Mouse (Mus musculus) lung, embryonic 14.5 days (tissue): ENCODE measurements around the gene Zfp280c. TPM values are rescaled to one million over a fixed set of nuclear protein-coding genes. Genes with fewer than 3 reads are reported as not detected.

Experiments
- ATAC-seq: fragments of 200-750 bp; cut with Nextera tagmentation; 2 replicates; pipeline ENCODE4 v1.8.0; 2017; ENCODE audit warnings: mild to moderate bottlenecking, moderate TSS enrichment, moderate library complexity; ENCODE audit not compliant: insufficient read depth
- DNase-seq: peaks from one replicate; pipeline ENCODE4 v3.0.0-alpha.2; 2015
- H3K27ac ChIP-seq: fragments of 300-500 bp; sonication (generic); 2 replicates; pipeline ENCODE4 v1.5.1; 2014; ENCODE audit warnings: low read depth, mild to moderate bottlenecking, moderate library complexity
- H3K27me3 ChIP-seq: fragments of 300-500 bp; sonication (generic); 2 replicates; pipeline ENCODE4 v1.6.1; 2014; ENCODE audit warnings: low read length, control low read depth; ENCODE audit not compliant: insufficient read depth
- H3K36me3 ChIP-seq: fragments of 300-500 bp; sonication (generic); 2 replicates; pipeline ENCODE4 v1.6.1; 2014; ENCODE audit warnings: control low read depth; ENCODE audit not compliant: insufficient read depth
- H3K4me1 ChIP-seq: fragments of 300-500 bp; sonication (generic); 2 replicates; pipeline ENCODE4 v1.6.1; 2014; ENCODE audit warnings: antibody characterized with exemption, control low read depth; ENCODE audit not compliant: insufficient read depth
- H3K4me2 ChIP-seq: fragments of 300-500 bp; sonication (generic); 2 replicates; pipeline ENCODE4 v1.6.1; 2014; ENCODE audit warnings: mild to moderate bottlenecking
- H3K4me3 ChIP-seq: fragments of 300-500 bp; sonication (generic); 2 replicates; pipeline ENCODE4 v1.5.1; 2014; ENCODE audit warnings: low read depth, low read length
- H3K9ac ChIP-seq: fragments of 300-500 bp; sonication (generic); 2 replicates; pipeline ENCODE4 v1.6.1; 2014
- H3K9me3 ChIP-seq: fragments of 300-500 bp; sonication (generic); 2 replicates; pipeline ENCODE4 v1.6.1; 2016; ENCODE audit warnings: low read depth, low read length, control low read depth
- CTCF ChIP-seq: IDR thresholded peaks from 2 replicates; pipeline ENCODE4 v1.5.1; 2016; ENCODE audit warnings: antibody characterized with exemption, low read depth
- WGBS: fragments of 180-500 bp; shearing (Covaris S2); extraction: QIAGEN DNeasy Blood & Tissue Kit; methylation state at CpG from one replicate; pipeline ENCODE4 v1.1.7; 2014; 5-methylcytosine and 5-hydroxymethylcytosine counted together
- microRNA-seq: library from miRNA; unstranded; fragments of <30 nt; microRNA quantifications from one replicate; pipeline ENCODE4, GENCODE M21; 2016; ENCODE audit warnings: borderline number of aligned reads
- polyA plus RNA-seq: library from polyadenylated mRNA; unstranded; fragments of >200 nt; fragmentation: Nextera tagmentation; extraction: Ambion mirVana; gene quantifications from 2 replicates; pipeline ENCODE4 v1.2.1, GENCODE M21; 2014

Zfp280c gene
- polyA plus RNA-seq, 1 experiment from 2014 or later = 16.4 TPM

DNA sequence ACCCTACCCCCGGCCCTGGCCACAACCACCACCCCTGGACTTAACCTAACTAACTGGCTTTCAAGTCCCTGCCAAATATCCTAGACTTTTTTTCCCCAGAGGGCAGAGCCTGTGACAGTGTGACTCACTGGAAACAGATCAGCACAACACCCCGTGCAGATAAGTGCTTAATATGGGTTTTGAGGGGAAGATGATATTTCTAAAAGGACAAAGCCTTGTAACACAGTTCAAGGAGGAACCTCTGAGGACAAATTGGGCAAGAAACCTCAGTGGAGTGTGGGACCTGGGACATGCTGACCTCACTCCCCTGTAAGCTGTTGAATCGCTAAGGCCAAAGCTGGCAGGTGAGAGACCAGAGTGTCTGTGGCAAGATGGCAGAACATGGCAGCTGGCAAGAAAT lies 72.7 kb downstream of the Zfp280c start:
- Histone ChIP-seq H3K4me1 (no peaks in the 10 kb centered on the region), H3K4me2 (no peak overlapping the region), H3K27me3 (no peaks in the 10 kb centered on the region), H3K4me3 (no peak overlapping the region), H3K36me3 (no peaks in the 10 kb centered on the region), H3K9me3 (no peaks in the 10 kb centered on the region), H3K9ac (no peak overlapping the region), H3K27ac (no peak overlapping the region)
- DNase-seq = no peak
- TF ChIP-seq CTCF = no peak
- no peak for ATAC-seq
- WGBS = 62% methylated on average over 3 of the region's 3 CpGs

DNA sequence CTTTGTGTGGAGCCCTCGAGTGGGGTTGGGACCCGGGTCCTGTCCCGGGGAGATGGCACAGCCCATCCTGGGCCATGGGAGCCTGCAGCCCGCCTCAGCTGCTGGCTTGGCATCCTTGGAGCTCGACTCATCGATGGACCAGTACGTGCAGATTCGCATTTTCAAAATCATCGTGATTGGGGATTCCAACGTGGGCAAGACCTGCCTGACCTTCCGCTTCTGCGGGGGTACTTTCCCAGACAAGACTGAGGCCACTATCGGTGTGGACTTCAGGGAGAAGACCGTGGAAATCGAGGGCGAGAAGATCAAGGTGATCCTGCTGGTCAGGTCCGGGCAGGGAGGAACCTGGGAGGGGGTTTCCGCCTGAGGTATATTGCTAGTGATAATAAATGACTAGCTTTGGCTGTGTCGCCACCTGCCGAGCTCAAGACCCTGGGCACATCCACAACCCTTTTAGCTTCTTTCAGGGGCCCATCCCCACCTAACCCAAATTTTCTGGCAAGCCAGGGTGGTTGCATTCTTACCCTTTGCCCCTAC lies 74.7 kb downstream of the Zfp280c start:
- 14% methylated on average over 20 of the region's 20 CpGs for WGBS
- peak overlapping the region; percentile 75 for H3K4me2 ChIP-seq
- H3K9me3 ChIP-seq = no peaks in the 10 kb centered on the region
- no peak for DNase-seq
- H3K27ac ChIP-seq = no peak overlapping the region
- peak; percentile 40; the same call in 1 of the 2 replicates for ATAC-seq
- TF ChIP-seq CTCF = no peak
- H3K9ac ChIP-seq = peak overlapping the region; percentile 50
- no peaks in the 10 kb centered on the region for H3K27me3 ChIP-seq
- H3K4me3 ChIP-seq = peak overlapping the region; percentile 43
- H3K4me1 ChIP-seq = no peaks in the 10 kb centered on the region
- no peaks in the 10 kb centered on the region for H3K36me3 ChIP-seq

DNA sequence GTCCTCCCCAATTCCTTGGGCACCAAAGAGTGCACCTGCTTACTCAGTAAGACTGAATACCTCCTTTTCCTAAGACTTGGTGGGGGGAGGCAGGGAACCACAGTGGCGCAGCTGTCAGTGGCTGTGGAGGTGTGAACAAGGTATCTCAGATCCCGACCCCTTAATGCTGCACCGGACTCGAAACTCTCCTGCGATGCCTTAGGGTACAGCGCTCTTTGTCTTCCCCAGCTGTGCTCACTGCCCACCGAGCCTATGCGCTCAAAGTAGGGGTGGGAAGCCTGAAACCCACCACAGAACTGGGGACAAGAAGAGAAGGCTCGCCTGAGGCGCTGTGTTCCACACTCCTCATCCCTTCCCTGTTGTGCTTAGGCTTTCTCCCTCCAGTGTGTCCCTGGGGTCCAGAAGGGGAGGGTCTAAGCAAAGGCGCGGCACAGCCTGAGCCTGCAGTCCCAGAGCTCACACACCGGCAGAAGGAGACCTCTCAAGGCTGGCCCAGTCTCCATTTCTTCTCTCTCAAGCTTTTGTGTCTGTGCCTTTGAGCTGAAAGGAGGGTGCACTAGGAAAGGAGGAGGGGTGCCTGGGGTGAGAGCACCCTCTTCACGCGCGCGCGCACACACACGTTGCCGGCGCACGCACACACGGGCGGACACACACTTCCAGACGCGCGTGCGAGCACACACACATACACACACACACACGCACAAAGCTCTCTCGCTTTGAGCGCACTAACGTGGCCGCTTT lies 75.3 kb downstream of the Zfp280c start, which contains the start of gene Rab33a:
Gene Rab33a, plus strand, starts transcription at position 478 of the 741 bp plus-strand sequence.
- H3K9me3 ChIP-seq = no peaks in the 10 kb centered on the region
- TF ChIP-seq CTCF = no peak
- ATAC-seq (peak; percentile 76), DNase-seq (peak; percentile 23)
- no peaks in the 10 kb centered on the region for H3K27me3 ChIP-seq
- 15% methylated on average over 33 of the region's 33 CpGs for WGBS
- peak within 1 kb of the TSS; percentile 50 for H3K9ac ChIP-seq
- no peak within 1 kb of the TSS for H3K27ac ChIP-seq
- H3K4me1 ChIP-seq = no peaks in the 10 kb centered on the region
- no peaks in the 10 kb centered on the region for H3K36me3 ChIP-seq
- peak within 1 kb of the TSS; percentile 75 for H3K4me2 ChIP-seq
- H3K4me3 ChIP-seq = peak within 1 kb of the TSS; percentile 43

DNA sequence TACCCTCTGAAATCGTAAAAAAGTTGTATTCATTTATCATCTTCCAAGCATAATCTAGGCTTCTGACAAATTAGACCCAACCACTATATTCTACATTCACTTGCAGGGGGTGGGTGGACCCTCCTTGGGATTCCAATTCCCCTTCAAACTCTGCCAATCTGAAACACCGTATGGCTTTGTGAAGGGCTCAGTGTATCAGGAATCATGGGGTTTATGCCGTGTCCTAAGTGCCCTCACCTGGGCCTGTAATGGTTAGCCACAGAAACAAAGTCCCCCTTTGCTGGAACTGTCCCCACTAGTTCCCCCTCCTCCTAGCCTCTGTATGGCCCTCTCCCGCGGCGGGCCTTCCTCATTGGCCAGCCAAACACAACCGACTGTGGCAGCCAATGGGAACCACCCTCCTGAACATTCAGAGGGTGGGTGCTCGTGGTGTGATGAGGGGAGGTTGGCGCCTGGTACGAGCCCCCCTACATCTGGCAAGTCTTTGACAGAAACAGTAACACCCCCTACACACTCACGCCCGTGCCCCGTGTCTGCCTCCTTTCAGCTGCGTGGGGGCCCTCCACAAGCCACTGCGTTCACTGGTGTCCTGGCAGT lies 76.0 kb downstream of the Zfp280c start:
- WGBS = 13% methylated on average over 13 of the region's 15 CpGs
- Histone ChIP-seq H3K36me3 (no peaks in the 10 kb centered on the region), H3K4me1 (no peaks in the 10 kb centered on the region), H3K9ac (no peak overlapping the region), H3K4me3 (peak overlapping the region; percentile 43), H3K9me3 (no peaks in the 10 kb centered on the region), H3K27ac (no peak overlapping the region), H3K27me3 (no peaks in the 10 kb centered on the region), H3K4me2 (peak overlapping the region; percentile 75)
- DNase-seq (peak; percentile 30), ATAC-seq (peak; percentile 63)
- no peak for TF ChIP-seq CTCF

DNA sequence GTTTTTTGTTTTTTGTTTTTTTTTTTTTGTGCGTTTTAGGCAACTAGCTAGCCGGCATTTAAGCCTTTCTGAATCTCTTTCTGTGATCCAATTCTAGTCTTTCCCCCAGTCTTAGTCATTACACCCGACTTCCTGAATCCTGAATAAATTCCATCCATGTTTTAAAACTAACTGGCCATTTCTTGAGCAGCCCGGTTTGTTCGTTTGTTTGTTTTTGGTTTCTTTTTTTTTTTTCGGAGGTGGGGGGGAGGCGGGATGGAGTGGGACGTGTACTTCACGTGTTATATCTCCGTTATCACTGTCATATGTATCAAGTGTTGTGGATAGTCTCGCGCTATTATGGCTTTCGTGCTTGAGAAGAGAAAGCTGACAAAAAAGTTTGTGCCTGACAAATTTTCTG lies 80.5 kb downstream of the Zfp280c start:
- Histone ChIP-seq H3K4me2 (peak overlapping the region; percentile 55), H3K27me3 (no peaks in the 10 kb centered on the region), H3K9me3 (no peaks in the 10 kb centered on the region), H3K4me3 (peak overlapping the region; percentile 54), H3K27ac (no peak overlapping the region), H3K4me1 (no peaks in the 10 kb centered on the region), H3K9ac (peak overlapping the region; percentile 42), H3K36me3 (no peaks in the 10 kb centered on the region)
- WGBS = 12% methylated on average over 13 of the region's 13 CpGs
- DNase-seq = peak; percentile 38
- no peak for ATAC-seq
- no peak for TF ChIP-seq CTCF

DNA sequence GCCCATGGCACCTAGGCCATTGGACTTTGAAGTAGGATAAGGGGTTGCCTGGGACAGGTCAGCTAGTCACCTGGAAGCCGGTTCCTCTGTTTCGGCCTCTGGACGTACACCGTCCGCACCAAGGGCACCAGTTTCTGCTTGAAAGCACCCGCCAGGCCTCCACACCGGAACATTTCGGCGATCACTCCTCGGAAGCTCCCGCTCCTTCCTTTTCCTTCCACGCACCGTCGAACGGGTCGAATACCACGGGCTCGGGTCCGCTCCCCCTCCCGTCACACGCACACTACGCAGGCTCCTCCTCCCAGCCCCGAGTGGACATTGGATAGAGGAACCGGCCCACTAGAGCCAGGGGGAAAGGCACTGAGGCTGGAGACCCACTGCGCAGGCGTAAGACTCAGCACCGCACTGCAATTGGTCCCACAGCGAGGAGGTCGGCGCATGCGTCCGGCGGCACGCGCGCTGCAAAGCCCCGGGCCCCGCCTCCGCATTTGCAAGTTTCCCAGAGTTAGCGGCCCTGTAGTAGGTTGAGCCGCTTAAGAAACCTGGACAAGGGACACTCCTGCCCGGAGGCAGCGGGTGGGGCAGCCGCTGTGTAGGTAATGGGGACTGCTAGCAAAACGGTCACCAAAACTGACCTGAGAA lies 81.0 kb downstream of the Zfp280c start, which contains the start of gene Aifm1:
Gene Aifm1, minus strand, starts transcription at position 398 of the 642 bp plus-strand sequence.
- Histone ChIP-seq H3K36me3 (no peaks in the 10 kb centered on the region), H3K9ac (peak within 1 kb of the TSS; percentile 60), H3K9me3 (no peaks in the 10 kb centered on the region), H3K27ac (peak within 1 kb of the TSS; percentile 24; the same call in 1 of the 2 replicates), H3K4me2 (peak within 1 kb of the TSS; percentile 64), H3K27me3 (no peaks in the 10 kb centered on the region), H3K4me3 (peak within 1 kb of the TSS; percentile 54), H3K4me1 (no peaks in the 10 kb centered on the region)
- TF ChIP-seq CTCF = no peak
- WGBS = 9% methylated on average over 45 of the region's 45 CpGs
- peak; percentile 95 for DNase-seq
- ATAC-seq = peak; percentile 100

DNA sequence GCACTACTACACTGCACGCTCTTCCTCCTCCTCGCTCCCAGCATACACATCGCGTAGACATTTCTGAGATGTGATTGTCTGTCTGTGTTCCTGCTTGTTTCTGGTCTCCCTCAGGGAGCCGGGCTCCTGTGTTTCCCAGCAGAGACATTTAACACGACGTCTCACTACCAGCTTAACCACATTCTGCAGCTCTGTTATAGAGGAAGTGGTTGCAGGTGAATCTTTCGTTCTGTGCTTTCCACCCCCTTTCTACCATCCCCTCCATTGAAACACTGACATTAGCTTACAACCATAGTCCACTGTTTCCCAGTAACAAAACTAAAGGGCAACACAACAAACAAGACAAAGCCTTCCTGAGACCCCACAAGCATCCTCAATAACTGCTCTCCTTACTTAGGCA lies 100.5 kb downstream of the Zfp280c start:
- WGBS = 89% methylated on average over 8 of the region's 8 CpGs
- H3K27me3 ChIP-seq = no peaks in the 10 kb centered on the region
- ATAC-seq (no peak), DNase-seq (no peak)
- no peak overlapping the region for H3K4me2 ChIP-seq
- H3K4me1 ChIP-seq = no peaks in the 10 kb centered on the region
- H3K36me3 ChIP-seq = peaks cover 21% of the 10 kb centered on the region; the same call in 1 of the 2 replicates
- no peak for TF ChIP-seq CTCF
- H3K9me3 ChIP-seq = no peaks in the 10 kb centered on the region
- no peak overlapping the region for H3K9ac ChIP-seq
- no peak overlapping the region for H3K4me3 ChIP-seq
- H3K27ac ChIP-seq = no peak overlapping the region

Small RNA genes within 50 kb of the gene (microRNA-seq; reads per million reads assigned to microRNA genes)
- gene Gm27828 = not detected

Other genes starting within 250 kb of the Zfp280c start
- gene Elf4, start 131.4 kb downstream of the Zfp280c start, polyA plus RNA-seq = 9.6 and 10.5 TPM in 2 replicates
- gene Aifm1, start 80.9 kb downstream of the Zfp280c start, polyA plus RNA-seq = 58.2 and 68.0 TPM in 2 replicates
- 1.7 and 1.9 TPM in 2 replicates for gene Rab33a, start 75.2 kb downstream of the Zfp280c start, polyA plus RNA-seq
- 11.3 and 14.1 TPM in 2 replicates for gene Slc25a14, start 28.9 kb upstream of the Zfp280c start, polyA plus RNA-seq
- gene Gpr119, start 80.0 kb upstream of the Zfp280c start, polyA plus RNA-seq = not detected in 2 replicates
- 21.9 and 27.6 TPM in 2 replicates for gene Rbmx2, start 100.5 kb upstream of the Zfp280c start, polyA plus RNA-seq